Mouse (Mus musculus) A20 (cell line): Measurements from ENCODE around the gene Tbc1d13.
"Not testable (repeated sequence)": the region's sequence is repeated elsewhere in the genome, so short reads cannot be mapped to it uniquely, and the experiment has no call there.

ENCODE experiments used
- DNase-seq: peaks from one replicate; pipeline ENCODE4 v3.0.0-alpha.2; 2011; ENCODE audit warnings: low read depth, low spot score

Tbc1d13 gene

DNA sequence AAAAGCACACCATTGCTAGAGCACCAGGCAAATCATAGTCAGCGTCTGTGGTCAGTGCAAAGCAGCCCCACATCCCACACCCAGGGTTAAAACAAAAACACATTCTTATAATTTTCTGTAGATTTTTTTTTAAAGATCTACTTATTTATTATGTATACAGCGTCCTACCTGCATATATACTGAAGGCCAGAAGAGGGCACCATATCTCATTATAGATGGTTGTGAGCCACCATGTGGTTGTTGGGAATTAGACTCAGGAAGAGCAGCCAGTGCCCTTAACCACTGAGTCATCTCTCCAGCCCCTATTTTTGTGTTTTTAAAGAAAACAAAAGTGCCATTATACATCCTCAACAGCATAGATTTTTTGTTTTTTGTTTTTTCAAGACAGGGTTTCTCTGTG, 4.8 kb upstream of the Tbc1d13 start:
- DNase-seq, result peak; percentile 72

GRCm38 (mm10) chr2:30130156-30130555, 3.4 kb upstream of the Tbc1d13 start:
- DNase-seq, result no peak

GRCm38 (mm10) chr2:30131240-30131639, 2.3 kb upstream of the Tbc1d13 start:
- DNase-seq, result not testable (repeated sequence)

DNA sequence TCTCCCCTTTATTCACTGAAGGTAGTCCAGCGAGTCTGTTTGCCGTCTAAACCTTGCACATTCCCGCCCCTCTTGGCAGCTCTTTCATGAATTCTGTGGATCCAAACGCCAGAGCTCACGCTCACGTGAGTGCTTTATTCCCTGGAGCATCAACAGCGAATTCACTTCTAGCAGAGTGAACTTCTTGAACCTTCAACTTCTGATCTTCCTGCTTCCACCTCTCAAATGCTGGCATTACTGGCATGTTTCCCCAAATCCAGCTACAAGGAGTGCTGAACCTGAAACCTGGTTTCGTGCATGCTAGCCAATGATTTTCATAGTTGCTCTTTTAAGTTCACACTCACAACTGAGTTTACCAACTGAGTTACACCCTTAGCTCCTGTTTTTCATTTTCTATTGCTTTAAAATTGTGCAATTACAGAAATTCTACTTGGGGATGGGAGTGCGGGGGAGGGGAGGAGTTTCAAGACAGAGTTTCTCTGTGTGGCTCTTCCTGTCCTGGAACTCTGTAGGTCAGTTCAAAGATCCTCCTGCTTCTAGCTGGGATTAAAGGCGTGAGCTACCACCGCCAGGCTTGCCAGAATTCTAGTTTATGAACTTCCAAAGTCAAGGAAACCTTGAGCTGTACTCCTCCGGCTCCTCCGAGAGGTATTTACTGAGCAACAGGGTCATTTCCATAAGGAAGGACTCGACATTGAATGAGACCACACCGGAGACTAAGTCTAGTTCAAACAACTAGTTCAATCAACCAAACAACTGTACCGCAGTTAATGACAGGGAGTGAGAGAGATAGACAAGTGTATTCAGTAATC, 539 bp upstream of the Tbc1d13 start:
- DNase-seq, result peak; percentile 21

- no peak for DNase-seq
Observed at GRCm38 (mm10) chr2:30134378-30134711, 799 bp downstream of the Tbc1d13 start.

- DNase-seq, result no peak
Observed at GRCm38 (mm10) chr2:30134928-30135620, 1.5 kb downstream of the Tbc1d13 start.

GRCm38 (mm10) chr2:30136458-30136857, 2.9 kb downstream of the Tbc1d13 start:
- no peak for DNase-seq

- DNase-seq, result not testable (repeated sequence)
Observed at GRCm38 (mm10) chr2:30140021-30140420, 6.5 kb downstream of the Tbc1d13 start.

DNA sequence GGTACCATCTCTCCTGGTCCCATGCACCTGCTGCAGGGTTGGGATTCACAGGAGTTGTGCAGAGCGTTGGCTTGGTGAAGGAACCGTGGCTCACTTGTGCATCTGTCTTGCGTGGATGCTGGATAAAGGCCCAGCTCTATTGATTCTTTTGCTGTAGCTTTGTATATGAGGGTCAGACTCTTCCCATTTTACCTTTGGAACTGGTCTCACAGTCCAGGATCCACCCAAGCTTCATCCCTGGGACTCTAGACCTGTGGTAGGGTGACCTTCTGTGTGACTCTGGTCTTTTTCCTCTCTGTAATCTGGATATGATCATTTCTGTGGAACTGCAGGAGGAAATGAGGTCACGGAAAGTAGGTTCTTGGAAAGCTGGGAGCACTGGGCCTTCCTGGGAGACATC, 10.9 kb downstream of the Tbc1d13 start:
- DNase-seq, result no peak

- DNase-seq, result no peak
Observed at GRCm38 (mm10) chr2:30147466-30147865, 13.9 kb downstream of the Tbc1d13 start.

- no peak for DNase-seq
Observed at GRCm38 (mm10) chr2:30151840-30152239, 18.3 kb downstream of the Tbc1d13 start.

GRCm38 (mm10) chr2:30152616-30153015, 19.1 kb downstream of the Tbc1d13 start:
- no peak for DNase-seq

GRCm38 (mm10) chr2:30159871-30160270, 26.3 kb downstream of the Tbc1d13 start:
- DNase-seq, result not testable (repeated sequence)

- peak; percentile 64 for DNase-seq
Observed at GRCm38 (mm10) chr2:30161809-30162208, 28.3 kb downstream of the Tbc1d13 start.

DNA sequence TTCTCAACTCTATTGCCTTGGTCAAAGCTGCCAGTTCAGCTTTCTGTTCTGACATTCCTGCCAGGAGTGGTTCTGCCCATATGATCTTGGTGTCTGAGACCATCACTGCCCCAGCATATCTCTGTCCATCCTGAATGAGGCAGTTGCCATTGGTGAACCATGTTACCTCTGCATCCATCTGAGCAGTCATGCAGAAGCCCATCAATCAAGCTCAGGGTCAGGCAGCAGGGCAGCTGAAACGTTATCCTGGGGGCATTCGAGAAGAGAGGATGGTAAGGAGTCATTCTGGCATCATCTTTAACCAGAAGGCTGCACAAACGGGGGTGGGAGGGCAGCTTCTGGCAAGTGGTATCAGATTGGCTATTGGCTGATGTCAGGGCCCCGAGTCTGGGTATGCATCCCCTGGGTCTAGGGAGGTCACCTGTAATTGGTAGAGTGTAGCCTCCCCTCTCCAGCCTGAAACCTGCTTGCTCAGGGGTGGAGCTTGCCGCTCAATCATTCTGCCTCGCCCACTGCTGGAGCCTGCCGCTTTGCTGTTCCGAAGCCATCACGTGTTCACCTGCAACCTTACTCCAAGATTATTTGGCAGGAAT, 30.9 kb downstream of the Tbc1d13 start:
- no peak for DNase-seq

GRCm38 (mm10) chr2:30166677-30167076, 33.1 kb downstream of the Tbc1d13 start:
- DNase-seq, result peak; percentile 34

DNA sequence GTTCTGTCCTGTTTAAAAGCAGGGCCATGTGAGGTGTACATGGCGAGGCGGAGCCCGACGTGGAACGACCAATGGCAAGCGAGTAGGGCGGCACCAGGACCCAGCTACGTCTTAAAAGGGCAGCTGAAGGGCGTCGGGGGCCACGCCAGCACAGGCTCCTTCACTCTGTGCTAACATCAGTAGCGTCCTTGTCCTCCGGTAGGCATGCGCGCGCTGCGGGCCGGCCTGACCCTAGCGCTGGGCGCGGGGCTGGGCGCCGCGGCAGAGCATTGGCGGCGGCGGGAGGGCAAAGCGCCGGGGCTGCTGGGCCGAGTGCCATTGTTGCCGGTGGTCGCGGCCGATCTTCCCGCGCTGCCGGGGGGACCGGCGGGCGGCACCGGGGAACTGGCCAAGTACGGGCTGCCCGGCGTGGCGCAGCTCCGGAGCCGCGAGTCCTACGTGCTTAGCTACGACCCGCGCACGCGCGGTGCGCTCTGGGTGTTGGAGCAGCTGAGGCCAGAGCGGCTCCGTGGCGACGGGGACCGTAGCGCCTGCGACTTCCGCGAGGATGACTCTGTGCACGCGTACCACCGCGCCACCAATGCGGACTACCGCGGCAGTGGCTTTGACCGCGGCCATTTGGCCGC, 37.9 kb downstream of the Tbc1d13 start, which contains the start of gene Endog:
Gene Endog (plus strand): TSS at position 123 of the 626 bp plus-strand sequence.
- peak; percentile 90 for DNase-seq

- no peak for DNase-seq
Observed at GRCm38 (mm10) chr2:30171997-30172382, 38.4 kb downstream of the Tbc1d13 start.

DNA sequence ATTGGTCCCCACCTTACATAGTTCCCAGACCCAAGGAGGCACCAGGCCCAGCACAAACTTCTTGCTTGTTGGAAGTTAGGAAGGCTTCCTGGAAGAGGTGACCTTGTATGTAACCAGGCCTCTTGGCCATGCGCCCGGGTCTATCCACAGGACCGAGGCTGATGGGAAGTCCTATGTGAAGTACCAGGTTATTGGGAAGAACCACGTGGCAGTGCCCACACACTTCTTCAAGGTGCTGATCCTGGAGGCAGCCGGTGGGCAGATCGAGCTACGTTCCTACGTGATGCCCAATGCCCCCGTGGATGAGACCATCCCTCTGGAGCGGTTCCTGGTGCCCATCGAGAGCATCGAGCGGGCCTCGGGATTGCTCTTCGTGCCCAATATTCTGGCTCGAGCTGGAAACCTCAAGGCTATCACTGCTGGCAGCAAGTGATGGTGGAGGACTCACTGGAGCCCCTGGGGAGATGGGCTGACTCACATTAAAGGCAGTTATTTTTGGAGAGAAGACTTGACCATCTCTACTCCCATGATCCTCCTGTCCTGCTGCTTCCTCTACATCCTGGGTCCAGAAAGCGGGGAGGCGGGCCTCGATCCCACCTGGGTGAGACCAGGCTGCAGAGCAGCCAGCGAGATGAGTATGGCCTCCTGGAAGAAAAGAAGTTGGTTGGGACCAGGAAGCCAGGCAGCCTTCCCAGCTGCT, 40.1 kb downstream of the Tbc1d13 start:
- no peak for DNase-seq

DNA sequence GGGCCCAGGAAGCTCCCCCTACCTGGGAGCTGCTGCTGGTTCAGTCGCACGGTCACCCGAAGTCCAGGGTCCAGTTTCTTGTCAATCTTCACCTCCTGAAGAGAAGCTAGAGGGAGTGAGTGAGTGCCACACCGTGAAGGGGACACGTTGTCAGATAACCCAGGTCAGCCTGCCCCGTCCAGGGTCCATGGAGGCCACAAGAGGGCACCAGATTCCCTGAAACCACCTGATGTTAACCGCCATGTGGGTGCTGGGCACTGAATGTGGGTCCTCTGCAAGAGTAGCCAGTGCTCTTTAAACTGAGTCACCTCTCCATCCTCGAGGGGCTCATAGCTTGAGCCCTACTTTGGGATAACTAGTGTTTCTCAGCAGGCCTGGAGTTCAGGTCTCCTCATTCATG, 42.4 kb downstream of the Tbc1d13 start:
- DNase-seq, result peak; percentile 28

- DNase-seq, result no peak
Observed at GRCm38 (mm10) chr2:30176561-30176960, 43.0 kb downstream of the Tbc1d13 start.
